Mouse (Mus musculus): Measurements from ENCODE around the gene Vegfd. TPM values are rescaled to one million over a fixed set of nuclear protein-coding genes. Genes with fewer than 3 reads are reported as not detected.

Gene Vegfd
- polyA plus RNA-seq, 1 experiment: 2.2 TPM

Other genes starting within 250 kb of the Vegfd start
- 1.6 and 1.7 TPM in 2 replicates for gene Ace2, start 234.0 kb upstream of the Vegfd start, polyA plus RNA-seq (2012; rRNA removed)
- gene Bmx, start 115.2 kb upstream of the Vegfd start, polyA plus RNA-seq (2012; rRNA removed): 1.4 and 1.8 TPM in 2 replicates
- 7.0 and 7.5 TPM in 2 replicates for gene Pir, start 104.0 kb upstream of the Vegfd start, polyA plus RNA-seq (2012; rRNA removed)
- gene Piga, start 46.4 kb downstream of the Vegfd start, polyA plus RNA-seq (2012; rRNA removed): 5.0 and 5.7 TPM in 2 replicates
- gene Asb11, start 63.6 kb downstream of the Vegfd start, polyA plus RNA-seq (2012; rRNA removed): 5.0 and 5.6 TPM in 2 replicates
- not detected in 2 replicates for gene Asb9, start 132.9 kb downstream of the Vegfd start, polyA plus RNA-seq (2012; rRNA removed)

Data from frontal cortex, adult 2 months (tissue).